Mouse (Mus musculus) brain, embryonic 14.5 days (tissue): ENCODE measurements around the gene Etv4.

Source experiments
- CTCF ChIP-seq: fragments of 200-500 bp; IDR thresholded peaks from 2 replicates; pipeline ENCODE4 v1.5.1; 2012; ENCODE audit warnings: inconsistent platforms, mild to moderate bottlenecking, moderate library complexity, borderline replicate concordance; ENCODE audit not compliant: insufficient read depth, insufficient read length; ENCODE audit errors: extremely low read depth
- POLR2A ChIP-seq: fragments of 200-500 bp; IDR thresholded peaks from 2 replicates; pipeline ENCODE4 v1.6.1; 2012; ENCODE audit warnings: mild to moderate bottlenecking, inconsistent platforms, borderline replicate concordance; ENCODE audit not compliant: poor library complexity, insufficient read depth, insufficient read length, severe bottlenecking; ENCODE audit errors: extremely low read depth

- TF ChIP-seq CTCF (no peak), POLR2A (no peak)
These were observed 51.6 kb downstream of the Etv4 start for GRCm38 (mm10) chr11:101733596-101733995.
